Mouse (Mus musculus): ENCODE data around the gene Zc2hc1c. TPM values are rescaled to one million over a fixed set of nuclear protein-coding genes. Genes with fewer than 3 reads are reported as not detected.

Zc2hc1c gene
- polyA plus RNA-seq, 1 experiment from 2014 or later: 1.2 TPM

GRCm38 (mm10) chr12:85286941-85287340 is 1.4 kb upstream of the Zc2hc1c start:
- peaks cover 8% of the 10 kb centered on the region; the same call in 1 of the 2 replicates for H3K27me3 ChIP-seq
- no peak overlapping the region for H3K9ac ChIP-seq (replicated peaks)
- ATAC-seq (ENCODE audit: low FRiP score, low read depth): no peak
- WGBS: 34% methylated on average over 2 of the region's 5 CpGs
- H3K36me3 ChIP-seq: no peaks in the 10 kb centered on the region
- H3K4me2 ChIP-seq (replicated peaks): no peak overlapping the region
- no peak overlapping the region for H3K27ac ChIP-seq (replicated peaks)
- peaks cover 9% of the 10 kb centered on the region; the same call in 1 of the 2 replicates for H3K4me1 ChIP-seq
- no peaks in the 10 kb centered on the region for H3K9me3 ChIP-seq
- no peak overlapping the region for H3K4me3 ChIP-seq

- Histone ChIP-seq H3K36me3 (no peaks in the 10 kb centered on the region), H3K4me2 (replicated peaks) (peak within 1 kb of the TSS; percentile 88), H3K27ac (replicated peaks) (no peak within 1 kb of the TSS), H3K27me3 (peaks cover 8% of the 10 kb centered on the region; the same call in 1 of the 2 replicates), H3K9me3 (no peaks in the 10 kb centered on the region), H3K9ac (replicated peaks) (peak within 1 kb of the TSS; percentile 58), H3K4me1 (peaks cover 9% of the 10 kb centered on the region; the same call in 1 of the 2 replicates), H3K4me3 (peak within 1 kb of the TSS; percentile 53)
- ATAC-seq (ENCODE audit: low FRiP score, low read depth): peak; percentile 60
- WGBS: 9% methylated on average over 21 of the region's 21 CpGs
Measured at GRCm38 (mm10) chr12:85287809-85288485, 444 bp upstream of the Zc2hc1c start, which contains the start of gene Acyp1. Gene Acyp1 (minus strand): TSS chr12:85288438.

GRCm38 (mm10) chr12:85289157-85290000 is 988 bp downstream of the Zc2hc1c start:
- Histone ChIP-seq H3K4me1 (peaks cover 9% of the 10 kb centered on the region; the same call in 1 of the 2 replicates), H3K9me3 (peaks cover 6% of the 10 kb centered on the region), H3K9ac (replicated peaks) (peak overlapping the region; percentile 58), H3K4me2 (replicated peaks) (peak overlapping the region; percentile 88), H3K27me3 (peaks cover 8% of the 10 kb centered on the region; the same call in 1 of the 2 replicates), H3K4me3 (peak overlapping the region; percentile 53), H3K27ac (replicated peaks) (no peak overlapping the region), H3K36me3 (no peaks in the 10 kb centered on the region)
- no peak for ATAC-seq (ENCODE audit: low FRiP score, low read depth)
- 66% methylated on average over 24 of the region's 24 CpGs for WGBS

GRCm38 (mm10) chr12:85290633-85291032 is 2.2 kb downstream of the Zc2hc1c start:
- no peak overlapping the region for H3K9ac ChIP-seq (replicated peaks)
- WGBS: 79% methylated on average over 10 of the region's 10 CpGs
- peaks cover 8% of the 10 kb centered on the region; the same call in 1 of the 2 replicates for H3K27me3 ChIP-seq
- peaks cover 13% of the 10 kb centered on the region for H3K9me3 ChIP-seq
- no peak overlapping the region for H3K27ac ChIP-seq (replicated peaks)
- H3K4me1 ChIP-seq: peaks cover 9% of the 10 kb centered on the region; the same call in 1 of the 2 replicates
- no peaks in the 10 kb centered on the region for H3K36me3 ChIP-seq
- ATAC-seq (ENCODE audit: low FRiP score, low read depth): no peak
- no peak overlapping the region for H3K4me2 ChIP-seq (replicated peaks)
- no peak overlapping the region for H3K4me3 ChIP-seq

- Histone ChIP-seq H3K27ac (replicated peaks) (no peak overlapping the region), H3K4me2 (replicated peaks) (no peak overlapping the region), H3K36me3 (no peaks in the 10 kb centered on the region), H3K4me3 (no peak overlapping the region), H3K4me1 (peaks cover 9% of the 10 kb centered on the region; the same call in 1 of the 2 replicates), H3K9me3 (peaks cover 13% of the 10 kb centered on the region), H3K27me3 (peaks cover 8% of the 10 kb centered on the region; the same call in 1 of the 2 replicates), H3K9ac (replicated peaks) (no peak overlapping the region)
- ATAC-seq (ENCODE audit: low FRiP score, low read depth): no peak
Measured at GRCm38 (mm10) chr12:85291541-85291940, 3.1 kb downstream of the Zc2hc1c start.

GRCm38 (mm10) chr12:85292288-85292687 is 3.9 kb downstream of the Zc2hc1c start:
- H3K4me2 ChIP-seq (replicated peaks): no peak overlapping the region
- peaks cover 13% of the 10 kb centered on the region for H3K9me3 ChIP-seq
- no peak overlapping the region for H3K4me3 ChIP-seq
- no peak overlapping the region for H3K9ac ChIP-seq (replicated peaks)
- peaks cover 9% of the 10 kb centered on the region; the same call in 1 of the 2 replicates for H3K4me1 ChIP-seq
- H3K27ac ChIP-seq (replicated peaks): no peak overlapping the region
- 81% methylated on average over 6 of the region's 6 CpGs for WGBS
- ATAC-seq (ENCODE audit: low FRiP score, low read depth): no peak
- H3K27me3 ChIP-seq: peaks cover 8% of the 10 kb centered on the region; the same call in 1 of the 2 replicates
- H3K36me3 ChIP-seq: no peaks in the 10 kb centered on the region

- no peak overlapping the region for H3K4me2 ChIP-seq (replicated peaks)
- peaks cover 9% of the 10 kb centered on the region; the same call in 1 of the 2 replicates for H3K4me1 ChIP-seq
- H3K9ac ChIP-seq (replicated peaks): no peak overlapping the region
- peaks cover 13% of the 10 kb centered on the region for H3K9me3 ChIP-seq
- peaks cover under 1% of the 10 kb centered on the region; the same call in 1 of the 2 replicates for H3K36me3 ChIP-seq
- no peak for ATAC-seq (ENCODE audit: low FRiP score, low read depth)
- H3K27me3 ChIP-seq: peaks cover 8% of the 10 kb centered on the region; the same call in 1 of the 2 replicates
- no peak overlapping the region for H3K4me3 ChIP-seq
- no peak overlapping the region for H3K27ac ChIP-seq (replicated peaks)
Measured at GRCm38 (mm10) chr12:85292906-85293305, 4.5 kb downstream of the Zc2hc1c start.

- no peak overlapping the region for H3K4me3 ChIP-seq
- WGBS: 81% methylated on average over 2 of the region's 2 CpGs
- no peak overlapping the region for H3K4me2 ChIP-seq (replicated peaks)
- no peaks in the 10 kb centered on the region for H3K27me3 ChIP-seq
- peaks cover 13% of the 10 kb centered on the region for H3K9me3 ChIP-seq
- H3K36me3 ChIP-seq: peaks cover 20% of the 10 kb centered on the region
- no peak overlapping the region for H3K9ac ChIP-seq (replicated peaks)
- no peaks in the 10 kb centered on the region for H3K4me1 ChIP-seq
- no peak overlapping the region for H3K27ac ChIP-seq (replicated peaks)
- no peak for ATAC-seq (ENCODE audit: low FRiP score, low read depth)
Measured at GRCm38 (mm10) chr12:85295506-85295905, 7.1 kb downstream of the Zc2hc1c start.

GRCm38 (mm10) chr12:85296915-85297314 is 8.5 kb downstream of the Zc2hc1c start:
- no peaks in the 10 kb centered on the region for H3K4me1 ChIP-seq
- no peak overlapping the region for H3K4me2 ChIP-seq (replicated peaks)
- H3K9ac ChIP-seq (replicated peaks): no peak overlapping the region
- no peak overlapping the region for H3K27ac ChIP-seq (replicated peaks)
- no peak overlapping the region for H3K4me3 ChIP-seq
- H3K27me3 ChIP-seq: no peaks in the 10 kb centered on the region
- 89% methylated on average over 5 of the region's 5 CpGs for WGBS
- no peak for ATAC-seq (ENCODE audit: low FRiP score, low read depth)
- peaks cover 13% of the 10 kb centered on the region for H3K9me3 ChIP-seq
- peaks cover 34% of the 10 kb centered on the region for H3K36me3 ChIP-seq

GRCm38 (mm10) chr12:85297345-85297997 is 9.1 kb downstream of the Zc2hc1c start:
- ATAC-seq (ENCODE audit: low FRiP score, low read depth): no peak
- Histone ChIP-seq H3K27me3 (no peaks in the 10 kb centered on the region), H3K4me2 (replicated peaks) (no peak overlapping the region), H3K27ac (replicated peaks) (no peak overlapping the region), H3K4me1 (no peaks in the 10 kb centered on the region), H3K9ac (replicated peaks) (no peak overlapping the region), H3K9me3 (peaks cover 13% of the 10 kb centered on the region), H3K4me3 (no peak overlapping the region), H3K36me3 (peaks cover 39% of the 10 kb centered on the region)
- 78% methylated on average over 10 of the region's 10 CpGs for WGBS

- no peak overlapping the region for H3K4me2 ChIP-seq (replicated peaks)
- peaks cover 46% of the 10 kb centered on the region for H3K36me3 ChIP-seq
- H3K4me1 ChIP-seq: no peaks in the 10 kb centered on the region
- H3K27ac ChIP-seq (replicated peaks): no peak overlapping the region
- peaks cover 13% of the 10 kb centered on the region for H3K9me3 ChIP-seq
- no peak overlapping the region for H3K4me3 ChIP-seq
- no peak overlapping the region for H3K9ac ChIP-seq (replicated peaks)
- no peak for ATAC-seq (ENCODE audit: low FRiP score, low read depth)
- 90% methylated on average over 11 of the region's 11 CpGs for WGBS
- H3K27me3 ChIP-seq: no peaks in the 10 kb centered on the region
Measured at GRCm38 (mm10) chr12:85298127-85298834, 9.9 kb downstream of the Zc2hc1c start.
